Mouse (Mus musculus): ENCODE measurements around the gene Gm44502. TPM values are rescaled to one million over a fixed set of nuclear protein-coding genes. Genes with fewer than 3 reads are reported as not detected.

Gm44502 gene
- polyA plus RNA-seq, 1 experiment, result 0.94 TPM

DNA sequence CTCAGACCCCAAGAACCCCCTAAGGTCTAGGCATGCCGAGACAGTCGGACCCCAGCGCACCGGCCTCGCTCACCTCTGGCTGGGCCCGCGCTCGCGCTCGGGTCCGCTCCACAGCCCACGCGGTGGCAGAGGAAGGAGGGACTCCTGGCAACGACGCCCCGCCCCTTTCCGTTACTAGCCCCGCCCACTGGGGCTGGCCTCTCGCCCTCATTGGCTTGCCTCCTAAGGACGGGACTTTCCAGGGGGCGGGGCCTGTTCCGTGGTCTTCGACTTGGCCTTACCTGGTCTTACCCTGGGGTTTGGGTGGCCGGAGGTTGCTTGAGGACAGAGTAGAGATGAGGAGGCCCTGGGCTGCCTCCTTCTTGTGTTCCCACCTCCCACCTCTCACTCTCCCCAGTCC is 19.4 kb downstream of the Gm44502 start, which contains the start of gene Syce3:
Gene Syce3, minus strand, starts transcription at position 386 of the 400 bp plus-strand sequence.
- TF ChIP-seq CTCF (IDR thresholded peaks at IDR 0.05; ENCODE audit: low read depth, low read length) (no peak), POLR2A (IDR thresholded peaks at IDR 0.05; ENCODE audit: borderline replicate concordance, low read depth, low read length) (no peak)
- Histone ChIP-seq H3K27ac (ENCODE audit: insufficient read depth, low read depth, low read length) (no peak within 1 kb of the TSS), H3K4me3 (ENCODE audit: insufficient read depth, low read length) (no peak within 1 kb of the TSS), H3K4me1 (ENCODE audit: control insufficient read depth, insufficient read depth, low read length) (no peaks in the 10 kb centered on the region)

DNA sequence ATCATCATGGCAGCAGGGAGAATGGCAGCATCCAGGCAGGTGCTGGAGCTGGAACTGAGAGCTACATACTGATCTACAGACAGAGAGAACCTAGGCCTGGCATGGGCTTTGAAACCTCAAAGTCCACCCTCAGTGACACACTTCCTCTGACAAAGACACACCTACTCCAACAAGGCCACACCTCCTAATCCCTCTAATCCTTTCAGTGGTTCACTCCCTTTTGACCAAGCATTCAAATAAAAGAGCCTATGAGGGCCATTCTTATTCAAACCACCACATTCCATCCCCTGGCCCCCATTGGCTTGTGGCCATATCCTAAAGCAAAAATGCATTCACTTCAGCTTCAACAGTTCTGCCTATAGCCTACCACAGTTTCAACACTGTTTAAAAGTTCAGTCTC is 22.8 kb downstream of the Gm44502 start:
- Histone ChIP-seq H3K4me3 (ENCODE audit: insufficient read depth, low read length) (no peak overlapping the region), H3K4me1 (ENCODE audit: control insufficient read depth, insufficient read depth, low read length) (no peaks in the 10 kb centered on the region), H3K27ac (ENCODE audit: insufficient read depth, low read depth, low read length) (no peak overlapping the region)
- no peak for TF ChIP-seq CTCF (IDR thresholded peaks at IDR 0.05; ENCODE audit: low read depth, low read length)
- TF ChIP-seq POLR2A (IDR thresholded peaks at IDR 0.05; ENCODE audit: borderline replicate concordance, low read depth, low read length), result no peak

- H3K4me1 ChIP-seq (ENCODE audit: control insufficient read depth, insufficient read depth, low read length), result peaks cover 7% of the 10 kb centered on the region
- no peak overlapping the region for H3K4me3 ChIP-seq (ENCODE audit: insufficient read depth, low read length)
- no peak for TF ChIP-seq CTCF (IDR thresholded peaks at IDR 0.05; ENCODE audit: low read depth, low read length)
- no peak for TF ChIP-seq POLR2A (IDR thresholded peaks at IDR 0.05; ENCODE audit: borderline replicate concordance, low read depth, low read length)
- no peak overlapping the region for H3K27ac ChIP-seq (ENCODE audit: insufficient read depth, low read depth, low read length)
Measured at GRCm38 (mm10) chr15:89404831-89405623, 24.5 kb downstream of the Gm44502 start.

DNA sequence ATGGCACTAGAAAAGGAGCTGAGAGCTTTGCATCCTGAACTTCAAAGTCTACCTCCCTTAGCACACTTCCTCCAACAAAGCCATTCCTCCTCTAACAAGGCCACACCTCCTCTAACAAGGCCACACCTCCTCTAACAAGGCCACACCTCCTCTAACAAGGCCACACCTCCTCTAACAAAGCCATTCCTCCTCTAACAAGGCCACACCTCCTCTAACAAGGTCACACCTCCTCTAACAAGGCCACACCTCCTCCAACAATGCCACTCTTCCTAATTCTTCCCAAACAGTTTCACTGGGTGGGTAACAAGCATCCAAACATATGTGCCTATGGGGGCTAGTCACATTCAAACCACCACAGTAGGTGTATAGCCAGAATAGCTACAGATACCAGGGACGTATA is 27.0 kb downstream of the Gm44502 start:
- Histone ChIP-seq H3K4me3 (ENCODE audit: insufficient read depth, low read length) (no peak overlapping the region), H3K27ac (ENCODE audit: insufficient read depth, low read depth, low read length) (no peak overlapping the region), H3K4me1 (ENCODE audit: control insufficient read depth, insufficient read depth, low read length) (peaks cover 7% of the 10 kb centered on the region)
- TF ChIP-seq CTCF (IDR thresholded peaks at IDR 0.05; ENCODE audit: low read depth, low read length) (no peak), POLR2A (IDR thresholded peaks at IDR 0.05; ENCODE audit: borderline replicate concordance, low read depth, low read length) (no peak)

DNA sequence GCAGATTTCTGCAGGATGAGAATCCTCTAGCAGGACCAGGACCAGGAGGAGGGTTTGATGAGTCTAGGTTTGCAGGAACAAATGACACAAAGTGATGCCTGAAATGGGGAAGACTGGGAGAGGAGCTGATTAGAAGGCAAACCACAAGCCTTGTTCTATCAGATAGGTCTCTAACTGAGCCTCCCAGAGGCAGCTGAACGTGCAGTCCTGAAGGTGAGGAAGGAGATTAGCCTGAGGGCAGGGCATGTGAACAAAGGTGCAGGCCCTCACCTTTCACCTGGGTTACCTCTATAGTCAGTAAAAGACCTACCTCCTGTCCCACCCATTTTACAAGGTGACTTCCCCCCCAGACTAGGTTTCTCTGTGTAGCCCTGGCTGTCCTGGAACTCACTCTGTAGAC is 29.8 kb downstream of the Gm44502 start:
- H3K4me3 ChIP-seq (ENCODE audit: insufficient read depth, low read length), result no peak overlapping the region
- TF ChIP-seq POLR2A (IDR thresholded peaks at IDR 0.05; ENCODE audit: borderline replicate concordance, low read depth, low read length) (no peak), CTCF (IDR thresholded peaks at IDR 0.05; ENCODE audit: low read depth, low read length) (no peak)
- peaks cover 7% of the 10 kb centered on the region for H3K4me1 ChIP-seq (ENCODE audit: control insufficient read depth, insufficient read depth, low read length)
- H3K27ac ChIP-seq (ENCODE audit: insufficient read depth, low read depth, low read length), result no peak overlapping the region

DNA sequence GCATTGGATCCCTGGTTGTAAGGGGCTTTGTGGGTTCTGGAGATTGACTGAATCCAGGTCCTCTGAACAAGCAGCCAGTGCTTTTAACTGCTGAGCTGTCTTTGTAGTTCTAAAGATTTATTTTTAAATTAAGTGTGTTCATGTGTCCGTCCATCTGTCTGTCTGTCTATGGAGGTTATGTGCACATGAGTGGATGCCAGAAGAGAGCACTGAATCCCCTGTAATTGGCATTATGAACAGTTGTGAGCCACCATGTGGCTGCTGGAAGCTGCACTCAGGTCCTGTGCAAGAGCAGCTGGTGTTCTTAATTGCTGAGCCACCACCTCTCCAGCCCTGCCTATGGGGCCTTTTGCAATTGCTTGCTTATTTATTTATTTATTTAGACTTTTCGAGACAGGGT is 31.4 kb downstream of the Gm44502 start:
- no peak overlapping the region for H3K4me3 ChIP-seq (ENCODE audit: insufficient read depth, low read length)
- H3K27ac ChIP-seq (ENCODE audit: insufficient read depth, low read depth, low read length), result no peak overlapping the region
- peaks cover 7% of the 10 kb centered on the region for H3K4me1 ChIP-seq (ENCODE audit: control insufficient read depth, insufficient read depth, low read length)
- no peak for TF ChIP-seq CTCF (IDR thresholded peaks at IDR 0.05; ENCODE audit: low read depth, low read length)
- no peak for TF ChIP-seq POLR2A (IDR thresholded peaks at IDR 0.05; ENCODE audit: borderline replicate concordance, low read depth, low read length)

GRCm38 (mm10) chr15:89396883-89397282 is 32.6 kb downstream of the Gm44502 start:
- TF ChIP-seq CTCF (IDR thresholded peaks at IDR 0.05; ENCODE audit: low read depth, low read length) (no peak), POLR2A (IDR thresholded peaks at IDR 0.05; ENCODE audit: borderline replicate concordance, low read depth, low read length) (no peak)
- Histone ChIP-seq H3K27ac (ENCODE audit: insufficient read depth, low read depth, low read length) (no peak overlapping the region), H3K4me1 (ENCODE audit: control insufficient read depth, insufficient read depth, low read length) (peaks cover 11% of the 10 kb centered on the region), H3K4me3 (ENCODE audit: insufficient read depth, low read length) (no peak overlapping the region)

DNA sequence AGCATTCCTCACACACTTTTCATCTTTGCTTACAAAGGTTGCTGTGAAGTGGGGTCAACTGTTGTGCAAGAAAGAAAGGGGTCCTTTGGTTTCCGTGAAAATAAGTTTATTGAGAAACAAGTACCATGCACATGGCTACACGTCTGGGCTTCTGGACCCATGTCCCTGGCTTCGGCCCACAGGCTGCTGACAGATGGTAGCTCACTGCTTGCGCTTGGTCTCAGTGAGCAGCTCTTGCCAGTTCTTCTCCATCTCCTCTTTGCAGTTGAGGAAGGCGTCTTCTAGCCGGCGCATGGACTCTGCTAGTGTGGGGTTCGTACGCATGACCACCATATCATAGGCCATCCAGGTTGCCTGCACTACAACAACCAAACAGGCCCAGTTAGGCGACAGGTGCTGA is 39.4 kb downstream of the Gm44502 start:
- no peak for TF ChIP-seq POLR2A (IDR thresholded peaks at IDR 0.05; ENCODE audit: borderline replicate concordance, low read depth, low read length)
- TF ChIP-seq CTCF (IDR thresholded peaks at IDR 0.05; ENCODE audit: low read depth, low read length), result no peak
- no peak overlapping the region for H3K4me3 ChIP-seq (ENCODE audit: insufficient read depth, low read length)
- peaks cover 4% of the 10 kb centered on the region for H3K4me1 ChIP-seq (ENCODE audit: control insufficient read depth, insufficient read depth, low read length)
- H3K27ac ChIP-seq (ENCODE audit: insufficient read depth, low read depth, low read length), result no peak overlapping the region

DNA sequence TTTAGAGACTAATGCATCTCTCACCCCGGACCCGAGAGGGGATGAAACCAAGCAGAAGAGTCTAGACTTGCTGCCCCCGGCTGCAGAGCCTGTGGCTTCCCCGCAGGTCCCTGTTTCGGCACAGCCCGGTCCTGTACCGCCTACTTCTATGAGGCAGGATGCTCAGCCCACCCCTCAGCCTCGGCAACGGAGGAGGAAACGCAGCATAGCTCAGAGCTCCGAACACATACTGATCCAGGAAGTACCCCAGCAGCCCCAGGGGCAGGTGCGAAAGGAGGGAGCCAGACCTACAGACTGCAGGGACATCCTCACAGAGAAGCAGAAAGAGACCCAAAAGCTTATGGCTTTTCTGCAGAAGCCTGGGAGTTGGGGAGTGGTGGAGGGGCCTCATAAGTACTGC is 42.4 kb downstream of the Gm44502 start:
- Histone ChIP-seq H3K27ac (ENCODE audit: insufficient read depth, low read depth, low read length) (no peak overlapping the region), H3K4me1 (ENCODE audit: control insufficient read depth, insufficient read depth, low read length) (no peaks in the 10 kb centered on the region), H3K4me3 (ENCODE audit: insufficient read depth, low read length) (no peak overlapping the region)
- TF ChIP-seq POLR2A (IDR thresholded peaks at IDR 0.05; ENCODE audit: borderline replicate concordance, low read depth, low read length), result no peak
- no peak for TF ChIP-seq CTCF (IDR thresholded peaks at IDR 0.05; ENCODE audit: low read depth, low read length)

DNA sequence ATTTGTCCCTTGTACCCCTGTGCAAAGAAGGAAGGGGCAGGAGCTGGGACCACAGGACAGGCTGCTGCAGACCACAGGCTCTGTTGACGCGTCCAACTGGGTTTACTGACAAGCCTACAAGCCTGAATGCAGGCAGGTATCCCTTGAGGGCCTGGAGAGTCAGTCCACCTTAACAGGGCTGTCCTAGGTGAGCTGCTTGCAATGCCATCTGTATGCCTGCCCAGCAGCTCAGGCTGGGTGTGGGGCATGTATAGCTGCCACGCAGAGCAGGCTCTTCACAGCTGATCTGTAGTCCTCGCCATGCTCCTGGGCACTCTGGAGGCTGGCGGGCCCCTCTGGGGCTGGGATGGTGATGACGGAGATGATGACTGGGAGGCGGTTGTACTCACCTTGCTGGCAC is 44.9 kb downstream of the Gm44502 start, which contains the start of gene Klhdc7b:
Gene Klhdc7b, plus strand, starts transcription at position 301 of the 400 bp plus-strand sequence.
- TF ChIP-seq CTCF (IDR thresholded peaks at IDR 0.05; ENCODE audit: low read depth, low read length) (no peak), POLR2A (IDR thresholded peaks at IDR 0.05; ENCODE audit: borderline replicate concordance, low read depth, low read length) (no peak)
- no peak within 1 kb of the TSS for H3K4me3 ChIP-seq (ENCODE audit: insufficient read depth, low read length)
- no peak within 1 kb of the TSS for H3K27ac ChIP-seq (ENCODE audit: insufficient read depth, low read depth, low read length)
- no peaks in the 10 kb centered on the region for H3K4me1 ChIP-seq (ENCODE audit: control insufficient read depth, insufficient read depth, low read length)
